Mouse (Mus musculus) hindbrain, embryonic 11.5 days (tissue): ENCODE data around the gene Hax1. TPM values are rescaled to one million over a fixed set of nuclear protein-coding genes. Genes with fewer than 3 reads are reported as not detected.

ENCODE experiments used
- ATAC-seq: fragments of 200-750 bp; cut with Nextera tagmentation; 2 replicates; pipeline ENCODE4 v1.8.0; 2017; ENCODE audit warnings: mild to moderate bottlenecking, moderate TSS enrichment, moderate library complexity; ENCODE audit not compliant: low FRiP score
- DNase-seq: peaks from one replicate; pipeline ENCODE4 v3.0.0-alpha.2; 2015; ENCODE audit warnings: low spot score
- H3K27ac ChIP-seq: fragments of 300-500 bp; sonication (generic); 2 replicates; pipeline ENCODE4 v1.5.1; 2014; ENCODE audit warnings: mild to moderate bottlenecking, low read depth, low read length
- H3K27me3 ChIP-seq: fragments of 300-500 bp; sonication (generic); 2 replicates; pipeline ENCODE4 v1.6.1; 2014; ENCODE audit warnings: mild to moderate bottlenecking, low read length, moderate library complexity, mixed read lengths; ENCODE audit not compliant: control insufficient read depth, insufficient read depth
- H3K36me3 ChIP-seq: fragments of 300-500 bp; sonication (generic); 2 replicates; pipeline ENCODE4 v1.6.1; 2014; ENCODE audit warnings: mild to moderate bottlenecking, low read length, moderate library complexity, mixed read lengths; ENCODE audit not compliant: control insufficient read depth, insufficient read depth
- H3K4me1 ChIP-seq: fragments of 300-500 bp; sonication (generic); replicated peaks from 2 replicates; pipeline ENCODE4 v1.6.1; 2014; ENCODE audit warnings: low read length, mixed read lengths; ENCODE audit not compliant: control insufficient read depth, insufficient read depth
- H3K4me2 ChIP-seq: fragments of 300-500 bp; sonication (generic); replicated peaks from 2 replicates; pipeline ENCODE4 v1.6.1; 2014; ENCODE audit warnings: mild to moderate bottlenecking, low read depth, low read length
- H3K4me3 ChIP-seq: fragments of 300-500 bp; sonication (generic); 2 replicates; pipeline ENCODE4 v1.5.1; 2014; ENCODE audit warnings: low read depth, low read length
- H3K9ac ChIP-seq: fragments of 300-500 bp; sonication (generic); 2 replicates; pipeline ENCODE4 v1.6.1; 2014; ENCODE audit warnings: low read depth, low read length
- H3K9me3 ChIP-seq: fragments of 300-500 bp; sonication (generic); 2 replicates; pipeline ENCODE4 v1.6.1; 2016; ENCODE audit warnings: low read length; ENCODE audit not compliant: control insufficient read depth
- WGBS: fragments of 180-500 bp; shearing (Covaris S2); extraction: QIAGEN DNeasy Blood & Tissue Kit; methylation state at CpG from one replicate; pipeline ENCODE4 v1.1.7; 2014; 5-methylcytosine and 5-hydroxymethylcytosine counted together
- polyA plus RNA-seq: library from polyadenylated mRNA; unstranded; fragments of >200 nt; fragmentation: Nextera tagmentation; extraction: Ambion mirVana; gene quantifications from 2 replicates; pipeline ENCODE4 v1.2.1, GENCODE M21; 2014

Hax1 gene
- polyA plus RNA-seq: 178 and 182 TPM in 2 replicates

DNA sequence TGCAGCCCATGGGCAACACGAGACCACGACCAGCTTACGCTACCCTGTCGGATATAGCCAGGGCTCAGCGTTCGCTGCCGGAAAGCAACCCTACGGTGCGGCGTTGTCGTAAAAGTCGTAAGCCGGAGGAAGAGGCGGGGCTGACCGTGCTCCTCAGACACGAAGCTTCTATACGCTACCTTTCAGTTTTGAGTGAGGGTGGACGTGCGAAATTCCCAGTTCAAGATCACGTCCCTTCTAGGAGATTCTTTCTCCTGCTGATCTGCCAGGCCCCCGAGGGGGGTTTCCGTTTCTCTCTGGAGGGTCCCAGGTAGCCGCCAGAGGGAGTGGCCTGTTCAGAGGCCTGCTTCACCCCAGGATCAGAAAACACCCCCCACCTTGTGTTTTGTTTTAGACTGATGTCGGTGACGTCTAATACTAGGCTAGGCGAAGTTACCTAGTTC, at the start of gene Hax1:
TSS of gene Hax1 (minus strand) at position 169 of the 443 bp plus-strand sequence.
- WGBS: 0% methylated on average over 26 of the region's 26 CpGs
- ATAC-seq (peak; percentile 91), DNase-seq (peak; percentile 98)
- peak within 1 kb of the TSS; percentile 86 for H3K27ac ChIP-seq
- H3K4me2 ChIP-seq: peak within 1 kb of the TSS; percentile 83
- H3K27me3 ChIP-seq: no peaks in the 10 kb centered on the region
- peak within 1 kb of the TSS; percentile 73 for H3K4me3 ChIP-seq
- peaks cover 9% of the 10 kb centered on the region; the same call in 1 of the 2 replicates for H3K36me3 ChIP-seq
- H3K9ac ChIP-seq: peak within 1 kb of the TSS; percentile 84
- H3K4me1 ChIP-seq: no peaks in the 10 kb centered on the region; the same call in 1 of the 2 replicates
- no peaks in the 10 kb centered on the region for H3K9me3 ChIP-seq

DNA sequence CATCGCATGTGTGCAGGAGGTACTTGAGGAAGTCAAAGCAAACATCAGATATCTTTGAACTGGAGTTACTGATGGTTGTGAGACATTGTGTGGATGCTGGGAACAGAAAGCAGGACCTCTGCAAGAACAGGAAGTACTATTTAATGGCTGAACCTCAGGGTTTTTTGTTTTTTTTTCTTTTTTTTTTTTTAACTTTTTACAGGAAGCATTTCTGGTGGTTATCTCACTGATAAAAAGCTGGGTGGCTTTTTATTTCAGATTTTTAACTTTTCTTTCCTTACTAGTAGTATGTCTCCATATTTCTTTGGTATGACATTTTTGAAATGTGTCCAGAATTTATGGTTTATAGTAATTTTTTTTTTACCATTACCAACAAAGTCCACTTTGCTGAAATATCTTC, 37.7 kb upstream of the Hax1 start:
- H3K36me3 ChIP-seq: peaks cover 9% of the 10 kb centered on the region
- no peaks in the 10 kb centered on the region for H3K9me3 ChIP-seq
- no peak overlapping the region for H3K4me3 ChIP-seq
- H3K4me1 ChIP-seq: no peaks in the 10 kb centered on the region
- 100% methylated on average over 1 of the region's 1 CpGs for WGBS
- no peaks in the 10 kb centered on the region for H3K27me3 ChIP-seq
- H3K27ac ChIP-seq: no peak overlapping the region
- no peak overlapping the region for H3K9ac ChIP-seq
- H3K4me2 ChIP-seq: no peak overlapping the region
- DNase-seq (no peak), ATAC-seq (no peak)

DNA sequence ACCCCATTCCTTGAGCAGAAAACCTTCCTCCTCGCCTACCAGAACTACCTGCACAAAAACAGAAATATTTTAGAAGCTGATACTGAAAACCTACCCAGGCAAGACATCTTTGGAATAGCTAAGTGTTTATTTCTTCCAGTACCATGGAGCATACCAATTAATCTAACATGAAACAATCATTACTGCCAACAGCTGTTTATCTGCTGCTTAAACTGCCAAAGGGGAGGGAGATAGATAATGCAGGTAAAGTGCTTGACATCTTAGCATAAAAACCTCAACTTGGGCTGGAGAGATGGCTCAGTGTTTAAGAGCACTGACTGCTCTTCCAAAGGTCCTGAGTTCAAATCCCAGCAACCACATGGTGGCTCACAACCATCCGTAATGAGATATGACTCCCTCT, 36.1 kb upstream of the Hax1 start:
- WGBS: 87% methylated on average over 2 of the region's 2 CpGs
- peaks cover 9% of the 10 kb centered on the region for H3K36me3 ChIP-seq
- no peaks in the 10 kb centered on the region for H3K4me1 ChIP-seq
- H3K4me2 ChIP-seq: no peak overlapping the region
- no peak overlapping the region for H3K9ac ChIP-seq
- no peaks in the 10 kb centered on the region for H3K9me3 ChIP-seq
- no peaks in the 10 kb centered on the region for H3K27me3 ChIP-seq
- no peak for ATAC-seq
- no peak overlapping the region for H3K27ac ChIP-seq
- DNase-seq: no peak
- H3K4me3 ChIP-seq: no peak overlapping the region

DNA sequence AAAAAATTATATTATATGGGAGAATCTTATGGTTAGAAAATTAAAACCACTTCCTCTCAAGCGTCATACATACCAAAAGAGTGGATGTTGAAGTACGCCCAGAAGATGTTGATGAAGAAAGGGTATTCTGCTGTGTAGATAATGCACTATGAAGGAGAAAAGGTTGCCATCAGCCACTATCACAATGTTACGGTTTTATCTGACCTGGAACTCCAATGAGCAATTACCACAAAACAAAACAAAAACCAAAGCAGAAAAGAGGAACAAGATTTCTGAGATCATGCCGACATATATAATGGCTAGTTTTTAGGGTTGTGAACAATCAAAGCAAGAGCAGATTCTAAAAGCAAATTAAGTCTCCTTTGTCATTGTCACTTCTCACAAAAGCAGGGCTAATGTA, 18.0 kb upstream of the Hax1 start:
- Histone ChIP-seq H3K4me3 (no peak overlapping the region), H3K36me3 (peaks cover 30% of the 10 kb centered on the region), H3K4me1 (no peaks in the 10 kb centered on the region), H3K27ac (no peak overlapping the region), H3K27me3 (no peaks in the 10 kb centered on the region), H3K4me2 (no peak overlapping the region), H3K9me3 (no peaks in the 10 kb centered on the region), H3K9ac (no peak overlapping the region)
- no peak for ATAC-seq
- DNase-seq: no peak
- 91% methylated on average over 4 of the region's 4 CpGs for WGBS

- no peaks in the 10 kb centered on the region for H3K27me3 ChIP-seq
- DNase-seq (no peak), ATAC-seq (no peak)
- no peaks in the 10 kb centered on the region for H3K9me3 ChIP-seq
- no peaks in the 10 kb centered on the region for H3K4me1 ChIP-seq
- H3K4me2 ChIP-seq: no peak overlapping the region
- H3K4me3 ChIP-seq: no peak overlapping the region
- no peak overlapping the region for H3K9ac ChIP-seq
- WGBS: 98% methylated on average over 2 of the region's 2 CpGs
- no peak overlapping the region for H3K27ac ChIP-seq
- peaks cover 14% of the 10 kb centered on the region for H3K36me3 ChIP-seq
These were observed 11.7 kb upstream of the Hax1 start for GRCm38 (mm10) chr3:90010291-90010690.

DNA sequence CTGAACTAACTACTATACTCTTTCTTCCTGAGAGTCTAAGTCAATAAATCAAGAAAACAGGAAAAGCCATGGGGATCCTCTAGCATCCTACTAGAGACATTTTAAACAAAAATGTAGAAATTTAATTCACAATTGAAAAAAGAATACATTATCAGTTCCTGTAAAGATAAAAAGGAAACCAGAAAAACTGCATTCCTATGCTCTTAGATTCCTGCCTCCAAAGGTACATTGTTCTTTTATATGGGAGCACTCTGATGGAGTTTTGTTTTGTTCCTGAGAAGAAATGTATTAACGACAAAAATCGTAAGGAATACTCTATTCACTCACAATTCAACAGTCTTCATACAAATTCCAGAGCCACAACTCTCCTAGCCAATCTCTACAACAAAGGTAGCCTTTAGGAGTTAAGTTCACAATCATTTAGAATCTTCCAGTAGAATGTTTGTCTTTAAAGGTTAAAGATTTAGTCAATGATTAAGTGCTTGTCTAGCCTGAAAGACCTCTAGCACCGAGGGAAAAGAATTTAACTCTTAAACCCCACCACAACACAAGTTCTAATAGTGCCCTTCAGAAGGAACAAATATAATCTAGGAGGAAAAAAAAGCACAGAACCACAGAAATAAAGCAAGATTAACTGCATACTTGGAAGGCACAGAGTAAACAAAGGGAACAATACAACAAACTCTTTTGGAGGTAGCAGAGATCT, 5.7 kb upstream of the Hax1 start:
- no peak overlapping the region for H3K9ac ChIP-seq
- H3K27ac ChIP-seq: no peak overlapping the region
- no peak overlapping the region for H3K4me3 ChIP-seq
- no peak for ATAC-seq
- peaks cover 10% of the 10 kb centered on the region; the same call in 1 of the 2 replicates for H3K36me3 ChIP-seq
- no peak for DNase-seq
- no peaks in the 10 kb centered on the region for H3K27me3 ChIP-seq
- H3K4me2 ChIP-seq: no peak overlapping the region
- H3K4me1 ChIP-seq: no peaks in the 10 kb centered on the region
- H3K9me3 ChIP-seq: no peaks in the 10 kb centered on the region
- WGBS: 78% methylated on average over 3 of the region's 3 CpGs

DNA sequence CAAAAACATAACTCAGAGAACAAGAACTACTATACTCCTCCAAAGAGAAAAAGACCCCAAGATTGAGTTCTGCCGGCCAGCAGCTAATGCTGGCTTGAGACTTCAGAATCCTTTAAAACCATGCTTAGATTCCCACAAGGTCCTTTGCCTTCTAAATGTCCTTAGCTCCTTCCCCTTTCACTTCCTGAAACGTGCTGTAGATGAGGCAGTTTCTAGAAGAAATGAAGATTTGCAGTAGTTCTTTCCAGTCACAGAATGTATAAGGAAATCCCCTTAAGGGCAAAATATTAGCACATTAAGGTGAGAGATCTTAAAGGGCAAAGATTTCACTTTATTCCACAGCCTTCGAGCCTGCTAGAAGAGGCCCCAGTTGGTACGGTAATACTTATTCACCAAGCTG, 1.2 kb upstream of the Hax1 start:
- DNase-seq (no peak), ATAC-seq (no peak)
- no peak overlapping the region for H3K9ac ChIP-seq
- H3K4me2 ChIP-seq: no peak overlapping the region
- no peaks in the 10 kb centered on the region; the same call in 1 of the 2 replicates for H3K4me1 ChIP-seq
- H3K27me3 ChIP-seq: no peaks in the 10 kb centered on the region
- 87% methylated on average over 4 of the region's 4 CpGs for WGBS
- H3K36me3 ChIP-seq: peaks cover 9% of the 10 kb centered on the region; the same call in 1 of the 2 replicates
- H3K27ac ChIP-seq: 0 out of 2 replicates have a peak overlapping the region, but pooled peaks have one; percentile 54
- H3K9me3 ChIP-seq: no peaks in the 10 kb centered on the region
- H3K4me3 ChIP-seq: no peak overlapping the region

GRCm38 (mm10) chr3:89999090-89999489, 510 bp upstream of the Hax1 start:
- Histone ChIP-seq H3K4me2 (peak overlapping the region; percentile 83), H3K9ac (peak overlapping the region; percentile 84), H3K27ac (peak overlapping the region; percentile 86), H3K27me3 (no peaks in the 10 kb centered on the region), H3K36me3 (peaks cover 9% of the 10 kb centered on the region; the same call in 1 of the 2 replicates), H3K4me1 (no peaks in the 10 kb centered on the region; the same call in 1 of the 2 replicates), H3K4me3 (peak overlapping the region; percentile 73), H3K9me3 (no peaks in the 10 kb centered on the region)
- DNase-seq (no peak), ATAC-seq (peak; percentile 61)
- WGBS: 26% methylated on average over 8 of the region's 8 CpGs
